Mouse (Mus musculus) forebrain, embryonic 14.5 days (tissue): ENCODE results near the gene Baz1b. TPM values are rescaled to one million over a fixed set of nuclear protein-coding genes. Genes with fewer than 3 reads are reported as not detected.

Experiments used
- ATAC-seq: fragments of 200-750 bp; cut with Nextera tagmentation; 2 replicates; pipeline ENCODE4 v1.8.0; 2017; ENCODE audit warnings: mild to moderate bottlenecking, moderate library complexity
- DNase-seq: peaks from one replicate; pipeline ENCODE4 v3.0.0-alpha.2; 2015; ENCODE audit warnings: low spot score
- H3K27ac ChIP-seq: fragments of 300-500 bp; sonication (generic); 2 replicates; pipeline ENCODE4 v1.5.1; 2014; ENCODE audit warnings: low read depth, mild to moderate bottlenecking, control low read depth, low read length, moderate library complexity
- H3K27me3 ChIP-seq: fragments of 300-500 bp; sonication (generic); replicated peaks from 2 replicates; pipeline ENCODE4 v1.6.1; 2014; ENCODE audit warnings: low read length, control low read depth, mixed read lengths; ENCODE audit not compliant: control insufficient read depth, insufficient read depth
- H3K36me3 ChIP-seq: fragments of 300-500 bp; sonication (generic); 2 replicates; pipeline ENCODE4 v1.6.1; 2014; ENCODE audit warnings: low read length, control low read depth; ENCODE audit not compliant: control insufficient read depth, insufficient read depth
- H3K4me1 ChIP-seq: fragments of 300-500 bp; sonication (generic); 2 replicates; pipeline ENCODE4 v1.6.1; 2014; ENCODE audit warnings: antibody characterized with exemption, low read length, control low read depth; ENCODE audit not compliant: control insufficient read depth, insufficient read depth
- H3K4me2 ChIP-seq: fragments of 300-500 bp; sonication (generic); 2 replicates; pipeline ENCODE4 v1.6.1; 2014; ENCODE audit warnings: mild to moderate bottlenecking, control low read depth, low read length
- H3K4me3 ChIP-seq: fragments of 300-500 bp; sonication (generic); 2 replicates; pipeline ENCODE4 v1.5.1; 2014; ENCODE audit warnings: low read depth, low read length, control low read depth
- H3K9ac ChIP-seq: fragments of 300-500 bp; sonication (generic); 2 replicates; pipeline ENCODE4 v1.6.1; 2014; ENCODE audit warnings: mild to moderate bottlenecking, low read length, control low read depth, moderate library complexity
- H3K9me3 ChIP-seq: fragments of 300-500 bp; sonication (generic); replicated peaks from 2 replicates; pipeline ENCODE4 v1.6.1; 2016; ENCODE audit warnings: low read length, control low read depth, mixed read lengths; ENCODE audit not compliant: control insufficient read depth
- WGBS: fragments of 180-500 bp; shearing (Covaris S2); extraction: QIAGEN DNeasy Blood & Tissue Kit; methylation state at CpG from one replicate; pipeline ENCODE4 v1.1.7; 2014; 5-methylcytosine and 5-hydroxymethylcytosine counted together
- polyA plus RNA-seq: library from polyadenylated mRNA; unstranded; fragments of >200 nt; fragmentation: Nextera tagmentation; extraction: Ambion mirVana; gene quantifications from 2 replicates; pipeline ENCODE4 v1.2.1, GENCODE M21; 2014

Gene Baz1b
- polyA plus RNA-seq, 1 experiment from 2014 or later, result 35.5 TPM

- 1% methylated on average over 78 of the region's 92 CpGs for WGBS
- ATAC-seq, result peak; percentile 52
- Histone ChIP-seq H3K4me3 (peak overlapping the region; percentile 61), H3K4me2 (peak overlapping the region; percentile 97), H3K27me3 (0 out of 2 replicates have a peak, but pooled peaks cover 7% of the 10 kb centered on the region), H3K36me3 (peaks cover 23% of the 10 kb centered on the region), H3K9me3 (no peaks in the 10 kb centered on the region), H3K4me1 (peaks cover 14% of the 10 kb centered on the region), H3K9ac (peak overlapping the region; percentile 74), H3K27ac (peak overlapping the region; percentile 39; the same call in 1 of the 2 replicates)
- DNase-seq, result no peak
Observed at GRCm38 (mm10) chr5:135250186-135251078, 63.4 kb downstream of the Baz1b start.

- Histone ChIP-seq H3K4me1 (peaks cover 14% of the 10 kb centered on the region), H3K27me3 (0 out of 2 replicates have a peak, but pooled peaks cover 7% of the 10 kb centered on the region), H3K27ac (peak within 1 kb of the TSS; percentile 44; the same call in 1 of the 2 replicates), H3K4me3 (peak within 1 kb of the TSS; percentile 61), H3K36me3 (peaks cover 17% of the 10 kb centered on the region), H3K9me3 (no peaks in the 10 kb centered on the region), H3K4me2 (peak within 1 kb of the TSS; percentile 97), H3K9ac (peak within 1 kb of the TSS; percentile 74)
- WGBS, result under 1% methylated on average over 46 of the region's 51 CpGs
- peak; percentile 79 for ATAC-seq
- peak; percentile 94 for DNase-seq
Observed at GRCm38 (mm10) chr5:135251079-135251454, 64.0 kb downstream of the Baz1b start, which contains the start of gene Fzd9. TSS of gene Fzd9 (minus strand) at chr5:135251230.

- Histone ChIP-seq H3K4me1 (peaks cover 14% of the 10 kb centered on the region), H3K4me2 (no peak overlapping the region; the same call in 1 of the 2 replicates)
- WGBS, result under 1% methylated on average over 12 of the region's 12 CpGs
Observed at GRCm38 (mm10) chr5:135253741-135254401, 66.8 kb downstream of the Baz1b start.

DNA sequence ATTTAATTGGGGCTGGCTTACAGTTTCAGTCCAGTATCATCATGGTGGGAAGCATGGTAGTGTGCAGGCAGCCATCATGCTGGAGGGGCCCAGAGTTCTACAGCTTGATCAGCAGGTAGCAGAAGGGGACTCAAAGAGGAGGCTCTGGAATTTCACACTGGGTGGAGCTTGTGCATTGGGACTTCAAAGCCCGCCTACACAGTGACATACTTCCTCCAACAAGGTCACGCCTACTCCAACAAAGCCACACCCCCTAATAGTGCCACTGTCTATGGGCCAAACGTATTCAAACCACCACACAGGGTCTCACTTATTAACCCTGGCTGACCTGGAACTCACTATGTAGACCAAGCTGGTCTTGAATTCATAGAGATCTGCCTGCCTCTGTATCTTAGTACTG lies 69.1 kb downstream of the Baz1b start:
- ATAC-seq (no peak), DNase-seq (no peak)
- Histone ChIP-seq H3K4me3 (no peak overlapping the region), H3K4me2 (no peak overlapping the region), H3K27me3 (no peaks in the 10 kb centered on the region), H3K36me3 (no peaks in the 10 kb centered on the region), H3K27ac (no peak overlapping the region), H3K4me1 (peaks cover 14% of the 10 kb centered on the region), H3K9ac (no peak overlapping the region), H3K9me3 (no peaks in the 10 kb centered on the region)
- WGBS, result 96% methylated on average over 3 of the region's 3 CpGs

More at GRCm38 (mm10) chr5:135253741-135254401, 66.8 kb downstream of the Baz1b start:
- DNase-seq, result peak; percentile 93
- H3K9ac ChIP-seq, result 0 out of 2 replicates have a peak overlapping the region, but pooled peaks have one; percentile 13
- no peak overlapping the region for H3K4me3 ChIP-seq
- peak; percentile 67 for ATAC-seq
- no peaks in the 10 kb centered on the region for H3K36me3 ChIP-seq
- no peaks in the 10 kb centered on the region for H3K9me3 ChIP-seq
- H3K27me3 ChIP-seq, result 0 out of 2 replicates have a peak, but pooled peaks cover 7% of the 10 kb centered on the region
- H3K27ac ChIP-seq, result peak overlapping the region; percentile 83

- peaks cover 11% of the 10 kb centered on the region for H3K4me1 ChIP-seq
- no peak overlapping the region for H3K4me3 ChIP-seq
- 81% methylated on average over 12 of the region's 12 CpGs for WGBS
- no peaks in the 10 kb centered on the region for H3K27me3 ChIP-seq
- peak overlapping the region; percentile 96 for H3K27ac ChIP-seq
- H3K36me3 ChIP-seq, result no peaks in the 10 kb centered on the region
- H3K9ac ChIP-seq, result no peak overlapping the region
- no peak for DNase-seq
- H3K4me2 ChIP-seq, result no peak overlapping the region
- no peaks in the 10 kb centered on the region for H3K9me3 ChIP-seq
- ATAC-seq, result no peak
Observed at GRCm38 (mm10) chr5:135257559-135257958, 70.5 kb downstream of the Baz1b start.

DNA sequence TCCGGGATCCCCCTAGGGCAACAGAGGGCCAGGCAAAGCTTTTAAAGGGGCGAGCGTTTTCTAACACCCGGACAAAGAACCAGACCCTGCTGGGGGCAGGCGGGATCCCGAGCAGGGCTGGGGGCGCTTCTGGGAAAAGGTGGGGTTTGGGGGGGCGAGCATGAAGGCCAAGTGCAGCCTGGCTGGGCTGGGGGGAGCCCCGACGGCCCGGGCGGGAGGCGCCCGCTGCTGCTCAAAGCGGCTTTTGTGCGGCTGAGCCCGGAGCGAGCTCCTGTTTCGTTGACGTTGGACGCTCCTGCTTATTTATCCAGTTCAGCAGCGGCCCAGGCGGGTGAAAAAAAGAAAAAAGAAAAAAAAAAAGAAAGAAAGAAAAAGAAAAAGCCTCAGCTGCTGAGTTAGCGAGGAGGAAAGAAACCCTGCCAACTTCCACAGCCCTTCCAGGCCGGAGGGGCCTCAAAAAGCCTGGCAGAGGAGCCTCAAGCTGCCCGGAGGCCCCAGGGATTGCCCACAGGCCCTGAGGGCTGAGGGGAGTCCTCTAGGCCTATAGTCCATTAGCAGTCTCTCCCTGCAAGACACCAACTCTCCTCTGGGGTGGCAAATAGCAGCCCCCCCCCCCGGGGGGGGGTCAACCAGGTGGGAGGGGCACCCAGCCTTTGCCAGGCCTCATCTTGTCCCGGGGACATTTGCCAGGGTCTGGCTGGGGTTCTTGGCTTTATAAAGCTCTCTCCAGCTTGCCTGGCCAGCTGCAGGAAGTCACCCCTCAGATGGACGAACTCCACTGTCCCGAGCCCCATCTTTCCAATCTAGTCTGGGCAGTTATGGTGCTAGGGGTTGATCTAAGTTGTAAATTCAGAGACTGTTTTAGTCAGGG lies 71.5 kb downstream of the Baz1b start:
- Histone ChIP-seq H3K4me1 (peaks cover 8% of the 10 kb centered on the region), H3K9ac (peak overlapping the region; percentile 66), H3K27ac (peak overlapping the region; percentile 96), H3K4me2 (peak overlapping the region; percentile 45), H3K36me3 (no peaks in the 10 kb centered on the region), H3K4me3 (peak overlapping the region; percentile 13), H3K9me3 (no peaks in the 10 kb centered on the region), H3K27me3 (no peaks in the 10 kb centered on the region)
- ATAC-seq (peak; percentile 59), DNase-seq (peak; percentile 88)
- WGBS, result 4% methylated on average over 30 of the region's 30 CpGs

- Histone ChIP-seq H3K4me2 (no peak overlapping the region), H3K9me3 (no peaks in the 10 kb centered on the region), H3K27ac (peak overlapping the region; percentile 65), H3K9ac (no peak overlapping the region), H3K27me3 (no peaks in the 10 kb centered on the region), H3K4me1 (no peaks in the 10 kb centered on the region; the same call in 1 of the 2 replicates), H3K36me3 (no peaks in the 10 kb centered on the region), H3K4me3 (no peak overlapping the region)
- ATAC-seq (peak; percentile 90), DNase-seq (peak; percentile 70)
- WGBS, result 14% methylated on average over 17 of the region's 17 CpGs
Observed at GRCm38 (mm10) chr5:135263866-135264503, 76.9 kb downstream of the Baz1b start.

GRCm38 (mm10) chr5:135264548-135264947 lies 77.5 kb downstream of the Baz1b start:
- Histone ChIP-seq H3K27ac (peak overlapping the region; percentile 65), H3K4me3 (no peak overlapping the region), H3K9me3 (no peaks in the 10 kb centered on the region), H3K36me3 (no peaks in the 10 kb centered on the region), H3K9ac (no peak overlapping the region), H3K4me2 (no peak overlapping the region), H3K27me3 (no peaks in the 10 kb centered on the region), H3K4me1 (no peaks in the 10 kb centered on the region; the same call in 1 of the 2 replicates)
- DNase-seq, result no peak
- 0 out of 2 replicates have a peak, but pooled peaks have one; percentile 12 for ATAC-seq
- WGBS, result 50% methylated on average over 9 of the region's 9 CpGs
